Mouse (Mus musculus) forebrain, embryonic 15.5 days (tissue): Measurements from ENCODE around the gene Zfp282. TPM values are rescaled to one million over a fixed set of nuclear protein-coding genes. Genes with fewer than 3 reads are reported as not detected.
"Not testable (repeated sequence)": the region's sequence is repeated elsewhere in the genome, so short reads cannot be mapped to it uniquely, and the experiment has no call there.

Experiments used
- ATAC-seq: fragments of 200-750 bp; cut with Nextera tagmentation; replicated peaks from 2 replicates; pipeline ENCODE4 v1.8.0; 2017; ENCODE audit warnings: mild to moderate bottlenecking, moderate TSS enrichment, moderate library complexity
- H3K27ac ChIP-seq: fragments of 300-500 bp; sonication (generic); replicated peaks from 2 replicates; pipeline ENCODE4 v1.5.1; 2015; ENCODE audit warnings: mild to moderate bottlenecking, inconsistent platforms
- H3K27me3 ChIP-seq: fragments of 300-500 bp; sonication (generic); 2 replicates; pipeline ENCODE4 v1.6.1; 2015; ENCODE audit warnings: inconsistent platforms
- H3K36me3 ChIP-seq: fragments of 300-500 bp; sonication (generic); 2 replicates; pipeline ENCODE4 v1.6.1; 2015; ENCODE audit warnings: mild to moderate bottlenecking, inconsistent platforms
- H3K4me1 ChIP-seq: fragments of 300-500 bp; sonication (generic); 2 replicates; pipeline ENCODE4 v1.6.1; 2015; ENCODE audit warnings: inconsistent platforms
- H3K4me2 ChIP-seq: fragments of 300-500 bp; sonication (generic); replicated peaks from 2 replicates; pipeline ENCODE4 v1.6.1; 2015; ENCODE audit warnings: mild to moderate bottlenecking, inconsistent platforms
- H3K4me3 ChIP-seq: fragments of 300-500 bp; sonication (generic); 2 replicates; pipeline ENCODE4 v1.5.1; 2015; ENCODE audit warnings: mild to moderate bottlenecking, inconsistent platforms
- H3K9ac ChIP-seq: fragments of 300-500 bp; sonication (generic); replicated peaks from 2 replicates; pipeline ENCODE4 v1.6.1; 2015; ENCODE audit warnings: mild to moderate bottlenecking, inconsistent platforms
- H3K9me3 ChIP-seq: fragments of 300-500 bp; sonication (generic); 2 replicates; pipeline ENCODE4 v1.6.1; 2016; ENCODE audit warnings: inconsistent platforms
- WGBS: fragments of 180-500 bp; shearing (Covaris S2); methylation state at CpG from one replicate; pipeline ENCODE4 v1.1.7; 2015; ENCODE audit warnings: mixed read lengths; 5-methylcytosine and 5-hydroxymethylcytosine counted together
- polyA plus RNA-seq: library from polyadenylated mRNA; unstranded; fragments of >200 nt; fragmentation: Nextera tagmentation; extraction: Ambion mirVana; gene quantifications from 2 replicates; pipeline ENCODE4 v1.2.1, GENCODE M21; 2015

The Zfp282 gene
- polyA plus RNA-seq, 1 experiment from 2014 or later: 27.7 TPM

GRCm38 (mm10) chr6:47857241-47857640 lies 19.8 kb upstream of the Zfp282 start:
- H3K27me3 ChIP-seq: no peaks in the 10 kb centered on the region
- no peak overlapping the region for H3K4me2 ChIP-seq
- 91% methylated on average over 6 of the region's 6 CpGs for WGBS
- no peak overlapping the region for H3K27ac ChIP-seq
- H3K4me3 ChIP-seq: no peak overlapping the region
- H3K9ac ChIP-seq: no peak overlapping the region
- H3K9me3 ChIP-seq: no peaks in the 10 kb centered on the region
- H3K4me1 ChIP-seq: no peaks in the 10 kb centered on the region
- peaks cover 39% of the 10 kb centered on the region for H3K36me3 ChIP-seq
- no peak for ATAC-seq

GRCm38 (mm10) chr6:47857729-47858128 lies 19.3 kb upstream of the Zfp282 start:
- H3K4me3 ChIP-seq, H3K27me3 ChIP-seq, H3K9ac ChIP-seq, ATAC-seq, H3K9me3 ChIP-seq, H3K4me1 ChIP-seq, H3K4me2 ChIP-seq, H3K27ac ChIP-seq: not testable (repeated sequence)
- H3K36me3 ChIP-seq: peaks cover 44% of the 10 kb centered on the region
- WGBS: 87% methylated on average over 3 of the region's 3 CpGs

GRCm38 (mm10) chr6:47872266-47872665 lies 4.7 kb upstream of the Zfp282 start:
- WGBS: 89% methylated on average over 5 of the region's 5 CpGs
- Histone ChIP-seq H3K27ac (no peak overlapping the region), H3K36me3 (peaks cover 10% of the 10 kb centered on the region), H3K27me3 (no peaks in the 10 kb centered on the region), H3K9ac (no peak overlapping the region), H3K4me2 (no peak overlapping the region), H3K4me1 (no peaks in the 10 kb centered on the region), H3K9me3 (no peaks in the 10 kb centered on the region), H3K4me3 (no peak overlapping the region)
- ATAC-seq: no peak

DNA sequence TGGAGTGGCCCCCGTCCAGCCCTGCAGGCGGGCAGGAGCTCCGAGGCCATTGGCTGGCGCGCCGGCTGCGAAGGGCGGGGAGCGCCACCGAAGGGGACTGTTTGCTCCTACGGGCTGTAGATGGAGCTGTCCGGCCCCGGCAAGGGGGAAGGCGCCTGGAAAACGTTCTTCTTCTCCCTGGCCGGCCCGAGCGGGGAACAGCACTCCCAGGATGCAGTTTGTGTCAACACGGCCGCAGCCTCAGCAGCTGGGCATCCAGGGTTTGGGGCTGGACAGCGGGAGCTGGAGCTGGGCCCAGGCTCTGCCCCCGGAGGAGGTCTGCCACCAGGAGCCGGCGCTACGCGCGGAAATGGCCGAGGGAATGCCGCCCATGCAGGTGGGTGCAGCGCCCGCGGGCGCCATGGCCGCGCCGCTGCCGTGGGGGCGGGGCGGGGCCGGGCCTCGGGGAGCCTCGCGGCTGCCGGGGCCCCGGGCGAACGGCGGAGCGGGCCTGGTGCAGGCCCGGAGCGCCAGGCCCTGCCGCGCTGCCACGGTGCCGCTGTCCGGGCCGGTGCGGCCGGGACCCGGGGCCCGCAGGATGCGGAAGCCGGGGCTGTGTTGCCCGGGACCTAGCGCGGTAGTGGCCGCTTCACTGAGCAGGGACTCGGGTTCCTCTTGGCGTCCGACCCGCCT lies 593 bp downstream of the Zfp282 start:
- ATAC-seq: peak; percentile 97
- Histone ChIP-seq H3K9ac (peak overlapping the region; percentile 99), H3K27ac (peak overlapping the region; percentile 98), H3K4me2 (peak overlapping the region; percentile 78), H3K4me3 (peak overlapping the region; percentile 100), H3K9me3 (no peaks in the 10 kb centered on the region), H3K27me3 (no peaks in the 10 kb centered on the region), H3K36me3 (peaks cover 22% of the 10 kb centered on the region), H3K4me1 (peaks cover 21% of the 10 kb centered on the region)
- WGBS: under 1% methylated on average over 58 of the region's 71 CpGs

- H3K27me3 ChIP-seq: no peaks in the 10 kb centered on the region
- no peaks in the 10 kb centered on the region for H3K9me3 ChIP-seq
- ATAC-seq: no peak
- H3K9ac ChIP-seq: peak overlapping the region; percentile 99
- H3K27ac ChIP-seq: peak overlapping the region; percentile 98
- H3K36me3 ChIP-seq: peaks cover 27% of the 10 kb centered on the region
- H3K4me1 ChIP-seq: peaks cover 21% of the 10 kb centered on the region
- WGBS: under 1% methylated on average over 11 of the region's 11 CpGs
- H3K4me2 ChIP-seq: peak overlapping the region; percentile 78
- peak overlapping the region; percentile 100 for H3K4me3 ChIP-seq
These were observed 1.1 kb downstream of the Zfp282 start for GRCm38 (mm10) chr6:47878133-47878514.

GRCm38 (mm10) chr6:47878593-47878992 lies 1.6 kb downstream of the Zfp282 start:
- whole genome bisulfite sequencing: 50% methylated on average over 3 of the region's 3 CpGs
- no peak for ATAC-seq
- Histone ChIP-seq H3K36me3 (peaks cover 32% of the 10 kb centered on the region), H3K4me2 (peak overlapping the region; percentile 78), H3K27me3 (no peaks in the 10 kb centered on the region), H3K4me1 (peaks cover 21% of the 10 kb centered on the region), H3K27ac (peak overlapping the region; percentile 98), H3K4me3 (peak overlapping the region; percentile 100), H3K9ac (peak overlapping the region; percentile 99), H3K9me3 (no peaks in the 10 kb centered on the region)

DNA sequence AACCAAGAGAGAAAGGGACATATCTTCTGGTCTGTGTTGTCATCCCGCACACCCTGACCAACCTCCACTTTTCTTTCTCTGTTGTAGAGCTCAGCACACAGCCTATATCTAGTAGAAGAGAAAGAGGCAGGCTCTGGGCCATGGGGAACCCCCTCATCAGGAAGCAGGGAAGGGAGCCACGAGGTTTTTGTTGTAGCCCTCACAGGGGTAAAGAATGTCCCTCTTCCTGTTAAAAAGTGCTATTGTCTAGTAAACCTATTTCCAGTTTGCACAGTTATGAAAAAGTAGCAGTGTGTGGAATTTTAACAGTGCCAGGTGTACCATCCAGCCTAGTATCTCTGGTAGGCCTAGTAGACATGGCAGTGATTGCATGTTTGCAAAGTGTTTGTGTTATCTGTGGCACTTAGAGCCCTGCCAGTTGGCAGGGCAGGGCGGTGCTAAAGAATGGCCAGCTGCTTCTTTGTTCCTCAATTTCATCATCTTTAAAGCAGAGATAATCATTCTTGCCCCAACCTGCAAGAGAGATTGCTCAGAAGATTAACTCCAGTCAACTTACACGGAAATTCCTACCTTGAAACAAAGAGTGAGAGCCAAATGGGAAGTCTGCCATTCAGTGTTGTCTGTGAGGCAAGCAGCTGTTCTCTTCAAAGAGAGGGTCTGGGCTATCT lies 2.2 kb downstream of the Zfp282 start:
- H3K9me3 ChIP-seq: no peaks in the 10 kb centered on the region
- H3K4me2 ChIP-seq: peak overlapping the region; percentile 78
- H3K4me1 ChIP-seq: peaks cover 21% of the 10 kb centered on the region
- H3K36me3 ChIP-seq: peaks cover 37% of the 10 kb centered on the region
- WGBS: 65% methylated on average over 4 of the region's 4 CpGs
- 0 out of 2 replicates have a peak overlapping the region, but pooled peaks have one; percentile 98 for H3K27ac ChIP-seq
- H3K27me3 ChIP-seq: no peaks in the 10 kb centered on the region
- H3K4me3 ChIP-seq: peak overlapping the region; percentile 100
- ATAC-seq: no peak
- H3K9ac ChIP-seq: peak overlapping the region; percentile 99

DNA sequence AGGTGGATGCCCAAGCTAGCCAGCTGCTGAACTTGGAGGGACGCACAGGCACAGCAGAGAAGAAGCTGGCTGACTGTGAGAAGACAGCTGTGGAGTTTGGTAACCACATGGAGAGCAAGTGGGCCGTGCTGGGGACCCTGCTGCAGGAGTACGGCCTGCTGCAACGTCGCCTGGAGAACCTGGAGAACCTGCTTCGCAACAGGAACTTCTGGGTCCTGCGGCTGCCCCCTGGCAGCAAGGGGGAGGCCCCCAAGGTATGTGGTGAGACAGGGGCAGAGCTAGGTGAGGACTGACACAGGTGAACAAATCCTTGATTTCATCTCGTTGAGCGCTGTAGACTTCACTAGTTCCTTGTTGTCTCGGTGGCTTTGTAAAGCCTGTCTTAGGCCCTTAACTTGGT lies 3.2 kb downstream of the Zfp282 start:
- WGBS: 99% methylated on average over 10 of the region's 10 CpGs
- Histone ChIP-seq H3K4me2 (no peak overlapping the region), H3K4me3 (no peak overlapping the region), H3K27me3 (no peaks in the 10 kb centered on the region), H3K27ac (no peak overlapping the region), H3K9ac (no peak overlapping the region), H3K4me1 (peaks cover 21% of the 10 kb centered on the region), H3K36me3 (peaks cover 46% of the 10 kb centered on the region), H3K9me3 (no peaks in the 10 kb centered on the region)
- ATAC-seq: no peak

- ATAC-seq: no peak
- Histone ChIP-seq H3K27ac (no peak overlapping the region), H3K9ac (no peak overlapping the region), H3K4me2 (no peak overlapping the region), H3K4me1 (no peaks in the 10 kb centered on the region), H3K36me3 (peaks cover 81% of the 10 kb centered on the region), H3K4me3 (no peak overlapping the region), H3K9me3 (no peaks in the 10 kb centered on the region), H3K27me3 (no peaks in the 10 kb centered on the region)
- 89% methylated on average over 8 of the region's 8 CpGs for WGBS
These were observed 11.9 kb downstream of the Zfp282 start for GRCm38 (mm10) chr6:47888812-47889383.

- WGBS: 95% methylated on average over 6 of the region's 6 CpGs
- H3K36me3 ChIP-seq: peaks cover 64% of the 10 kb centered on the region
- no peak overlapping the region for H3K4me2 ChIP-seq
These were observed 22.4 kb downstream of the Zfp282 start for GRCm38 (mm10) chr6:47899416-47899815.

DNA sequence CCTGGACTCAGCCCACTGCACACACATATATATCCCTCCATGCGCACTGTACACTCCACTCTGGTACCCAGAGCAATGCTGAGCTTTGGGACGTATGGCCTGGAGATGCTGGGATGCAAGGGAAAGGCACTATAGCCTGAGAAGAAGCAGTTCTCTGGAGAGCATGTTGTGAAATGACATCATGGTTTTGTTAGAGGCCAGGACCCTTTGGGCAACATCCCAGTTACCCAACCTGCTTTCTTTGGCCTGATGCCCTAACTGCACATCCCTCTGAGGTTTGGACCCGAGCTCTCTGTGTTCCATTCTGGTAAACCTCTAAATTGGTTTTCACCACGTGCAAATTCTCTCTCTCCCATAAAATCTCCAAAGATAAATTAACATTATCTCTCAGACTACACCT lies 26.6 kb downstream of the Zfp282 start:
- Histone ChIP-seq H3K4me3 (no peak overlapping the region), H3K4me2 (no peak overlapping the region), H3K9ac (no peak overlapping the region), H3K27me3 (no peaks in the 10 kb centered on the region), H3K36me3 (peaks cover 90% of the 10 kb centered on the region), H3K4me1 (no peaks in the 10 kb centered on the region), H3K9me3 (no peaks in the 10 kb centered on the region), H3K27ac (no peak overlapping the region)
- ATAC-seq: no peak
- WGBS: 80% methylated on average over 4 of the region's 4 CpGs

More at GRCm38 (mm10) chr6:47899416-47899815, 22.4 kb downstream of the Zfp282 start:
- Histone ChIP-seq H3K9me3 (no peaks in the 10 kb centered on the region), H3K4me1 (no peaks in the 10 kb centered on the region), H3K27me3 (no peaks in the 10 kb centered on the region), H3K4me3 (no peak overlapping the region), H3K9ac (no peak overlapping the region), H3K27ac (no peak overlapping the region)
- no peak for ATAC-seq

GRCm38 (mm10) chr6:47904361-47904760 lies 27.4 kb downstream of the Zfp282 start:
- Histone ChIP-seq H3K36me3 (peaks cover 82% of the 10 kb centered on the region), H3K4me2 (no peak overlapping the region), H3K27me3 (no peaks in the 10 kb centered on the region), H3K9ac (no peak overlapping the region), H3K4me1 (no peaks in the 10 kb centered on the region), H3K27ac (no peak overlapping the region), H3K9me3 (no peaks in the 10 kb centered on the region), H3K4me3 (no peak overlapping the region)
- no peak for ATAC-seq
- 47% methylated on average over 19 of the region's 19 CpGs for WGBS
